Comparison of ENCODE assay signal across 1 mouse cellular context in genomic region chr7:19508150-19508923, GRCm38 (mm10).
TF ChIP-seq lines count a peak whose summit lies in the region.

TSS of gene Bloc1s3 (minus strand) at chr7:19508367.
TSS of gene Trappc6a (plus strand) at chr7:19508395.

TF ChIP-seq in MEL, 35 proteins besides CTCF, POLR2A, EP300 and RAD21 (continued from another document):
- TF ChIP-seq ELF1 (IDR thresholded peaks at IDR 0.05; ENCODE audit: low read depth, low read length) (peak; percentile 93), MAX (IDR thresholded peaks at IDR 0.05; ENCODE audit: low read length) (peak; percentile 91), POLR2AphosphoS5 (IDR thresholded peaks at IDR 0.05; ENCODE audit: borderline replicate concordance, low read depth, low read length) (no peak), USF1 (IDR thresholded peaks at IDR 0.05; ENCODE audit: low read depth, low read length) (peak; percentile 98), ZMIZ1 (IDR thresholded peaks at IDR 0.05; ENCODE audit: low read depth, low read length) (peak; percentile 49; the same call in 1 of the 2 replicates), NRF1 (IDR thresholded peaks at IDR 0.05; ENCODE audit: insufficient read depth, low read depth, low read length, poor library complexity, severe bottlenecking) (peak; percentile 36; the same call in 1 of the 2 replicates), JUND (IDR thresholded peaks at IDR 0.05; ENCODE audit: low read depth, low read length) (no peak), MAZ (IDR thresholded peaks at IDR 0.05; ENCODE audit: low read depth, low read length) (peak; percentile 45; the same call in 1 of the 2 replicates), RCOR1 (IDR thresholded peaks at IDR 0.05; ENCODE audit: low read depth, low read length) (no peak), E2F4 (IDR thresholded peaks at IDR 0.05; ENCODE audit: borderline replicate concordance, low read depth, low read length) (no peak), MYB (IDR thresholded peaks at IDR 0.05; ENCODE audit: low read depth, low read length) (no peak)
